8 mouse cellular contexts compared by ENCODE assay signal in the genomic region with DNA sequence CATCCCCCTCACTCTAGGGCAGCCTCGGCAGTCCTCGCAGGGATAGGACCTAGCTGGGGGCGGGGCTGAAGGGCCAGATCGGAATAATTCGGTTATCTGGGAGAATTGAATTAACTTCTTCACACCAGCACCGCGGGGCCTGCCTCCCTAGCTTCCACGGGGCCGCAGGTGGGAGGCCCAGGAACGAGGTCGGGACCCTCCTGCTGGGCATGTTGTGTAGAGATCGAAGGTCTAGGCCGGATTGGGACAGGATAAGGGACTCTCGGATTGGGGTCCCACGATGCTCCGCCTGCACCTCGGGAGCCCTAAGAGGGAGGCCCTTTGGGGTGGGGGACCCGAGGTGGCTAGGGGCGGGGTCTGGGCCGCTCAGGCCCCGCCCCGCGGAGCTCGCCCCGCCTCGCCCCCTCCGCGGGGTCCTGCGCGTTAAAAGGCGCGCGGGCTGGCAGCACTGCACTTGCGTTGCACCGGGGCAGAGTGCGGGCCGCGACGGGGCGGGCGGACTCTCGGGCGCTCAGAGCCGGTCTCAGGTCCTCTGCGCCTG. TPM values are rescaled to one million over a fixed set of nuclear protein-coding genes. Genes with fewer than 3 reads are reported as not detected.
A peak's percentile ranks its signal among the peaks of the same experiment; 100 is the strongest.
DNase-seq lines count a peak whose midpoint lies in the region; ATAC-seq lines count a peak whose summit lies in the region.

A gene (plus strand): TSS at position 453 of the 541 bp plus-strand sequence.

- intact Hi-C loops in heart, postnatal 10 days (cut with DNase I): no loop called here
- intact Hi-C loops in left cerebral cortex, postnatal 14 days (cut with DNase I): no loop called here

- no peak for ATAC-seq in heart, embryonic 11.5 days (replicated peaks; ENCODE audit: insufficient number of reproducible peaks, low FRiP score, low TSS enrichment)
- peak; percentile 52; the same call in 1 of the 2 replicates for ATAC-seq in hindbrain, embryonic 12.5 days (ENCODE audit: low FRiP score)
- ATAC-seq in midbrain, embryonic 12.5 days (ENCODE audit: low FRiP score, low read depth): no peak

- DNase-seq in heart, postnatal 10 days: no peak
- peak; percentile 44 for DNase-seq in adrenal gland, adult 2 months
- no peak for DNase-seq in urinary bladder, adult 18-20 months (ENCODE audit: low spot score in 2 of 2)
- DNase-seq in left cerebral cortex, postnatal 14 days (ENCODE audit: low spot score in 2 of 2): no peak
- DNase-seq in cerebellum, postnatal 4 days (ENCODE audit: low spot score in 2 of 2): no peak

- peak within 1 kb of the TSS; percentile 40 for H3K4me3 ChIP-seq in heart, embryonic 11.5 days (ENCODE audit: low read depth, low read length)
- peak within 1 kb of the TSS; percentile 32 for H3K4me3 ChIP-seq in hindbrain, embryonic 12.5 days
- H3K4me3 ChIP-seq in midbrain, embryonic 12.5 days: peak within 1 kb of the TSS; percentile 37

- H3K27ac ChIP-seq in heart, embryonic 11.5 days (ENCODE audit: low read depth, low read length): no peak within 1 kb of the TSS
- H3K27ac ChIP-seq in hindbrain, embryonic 12.5 days: no peak within 1 kb of the TSS
- no peak within 1 kb of the TSS for H3K27ac ChIP-seq in midbrain, embryonic 12.5 days (replicated peaks)

- no peaks in the 10 kb centered on the region for H3K9me3 ChIP-seq in heart, embryonic 11.5 days (replicated peaks; ENCODE audit: control insufficient read depth, low read length)
- no peaks in the 10 kb centered on the region for H3K9me3 ChIP-seq in hindbrain, embryonic 12.5 days (replicated peaks)
- H3K9me3 ChIP-seq in midbrain, embryonic 12.5 days: peaks cover 5% of the 10 kb centered on the region; the same call in 1 of the 2 replicates

- peaks cover 57% of the 10 kb centered on the region for H3K27me3 ChIP-seq in heart, embryonic 11.5 days (ENCODE audit: control insufficient read depth, insufficient read depth, low read length)
- H3K27me3 ChIP-seq in hindbrain, embryonic 12.5 days: peaks cover 69% of the 10 kb centered on the region
- H3K27me3 ChIP-seq in midbrain, embryonic 12.5 days: peaks cover 69% of the 10 kb centered on the region

- 0 out of 2 replicates have a peak within 1 kb of the TSS, but pooled peaks have one; percentile 10 for H3K9ac ChIP-seq in heart, embryonic 11.5 days (ENCODE audit: low read depth, low read length)
- H3K9ac ChIP-seq in hindbrain, embryonic 12.5 days: peak within 1 kb of the TSS; percentile 46
- H3K9ac ChIP-seq in midbrain, embryonic 12.5 days (replicated peaks): peak within 1 kb of the TSS; percentile 24; the same call in 1 of the 2 replicates

- peak within 1 kb of the TSS; percentile 66 for H3K4me2 ChIP-seq in heart, embryonic 11.5 days
- H3K4me2 ChIP-seq in hindbrain, embryonic 12.5 days (replicated peaks): peak within 1 kb of the TSS; percentile 50
- peak within 1 kb of the TSS; percentile 49 for H3K4me2 ChIP-seq in midbrain, embryonic 12.5 days (replicated peaks)

- no peaks in the 10 kb centered on the region for H3K36me3 ChIP-seq in heart, embryonic 11.5 days (ENCODE audit: control insufficient read depth, insufficient read depth, low read length)
- H3K36me3 ChIP-seq in hindbrain, embryonic 12.5 days: no peaks in the 10 kb centered on the region
- H3K36me3 ChIP-seq in midbrain, embryonic 12.5 days: no peaks in the 10 kb centered on the region

- H3K4me1 ChIP-seq in heart, embryonic 11.5 days (ENCODE audit: control insufficient read depth, insufficient read depth, low read length): peaks cover 27% of the 10 kb centered on the region
- peaks cover 30% of the 10 kb centered on the region for H3K4me1 ChIP-seq in hindbrain, embryonic 12.5 days
- peaks cover 33% of the 10 kb centered on the region for H3K4me1 ChIP-seq in midbrain, embryonic 12.5 days

- 2% methylated on average over 26 of the region's 45 CpGs for WGBS in heart, embryonic 11.5 days (ENCODE audit: insufficient replicate concordance)
- 1% methylated on average over 44 of the region's 45 CpGs for WGBS in hindbrain, embryonic 12.5 days
- 2% methylated on average over 45 of the region's 45 CpGs for WGBS in midbrain, embryonic 12.5 days

RNA-seq across cellular contexts. Expression of the gene that starts here (rescaled TPM):
- polyA plus RNA-seq in heart, embryonic 11.5 days (2014; fragmentation: Nextera tagmentation; extraction: Ambion mirVana): not detected in 2 replicates
- under 1 TPM; 0.42 to 0.48 TPM for total RNA-seq in heart, postnatal 10 days (2021)
- total RNA-seq in adrenal gland, adult 2 months (2021): 10 to 100 TPM; 15.6 to 45.9 TPM
- 40.1 and 48.0 TPM in 2 replicates for polyA plus RNA-seq in adrenal gland, adult 2 months (2012; rRNA removed)
- 3.8 and 4.4 TPM in 2 replicates for polyA plus RNA-seq in hindbrain, embryonic 12.5 days (2016; fragmentation: Nextera tagmentation; extraction: Ambion mirVana)
- polyA plus RNA-seq in midbrain, embryonic 12.5 days (2016; fragmentation: Nextera tagmentation; extraction: Ambion mirVana): 0.43 and 0.46 TPM in 2 replicates
- total RNA-seq in left cerebral cortex, postnatal 14 days (2021): not detected

Comparison
In these comparisons a context has a peak if more than half of its experiments do, and no peak if none do; other contexts are left out.
1. RNA of the gene that starts here (total RNA-seq): 15.6 to 45.9 TPM in adrenal gland, adult 2 months; 0.42 to 0.48 TPM in heart, postnatal 10 days and not detected in left cerebral cortex, postnatal 14 days; every median in the first group is over 10 times any median in the second.
2. Peak in every context shown above with its lines, with median percentiles within 50 percentile points of each other: H3K4me2 ChIP-seq, H3K4me3 ChIP-seq and H3K9ac ChIP-seq.